Mouse (Mus musculus): ENCODE results near the gene Prkn. TPM values are rescaled to one million over a fixed set of nuclear protein-coding genes. Genes with fewer than 3 reads are reported as not detected.

Gene Prkn
- total and polyA plus RNA-seq, 2 experiments, result 2.5 to 8.9 TPM

DNA sequence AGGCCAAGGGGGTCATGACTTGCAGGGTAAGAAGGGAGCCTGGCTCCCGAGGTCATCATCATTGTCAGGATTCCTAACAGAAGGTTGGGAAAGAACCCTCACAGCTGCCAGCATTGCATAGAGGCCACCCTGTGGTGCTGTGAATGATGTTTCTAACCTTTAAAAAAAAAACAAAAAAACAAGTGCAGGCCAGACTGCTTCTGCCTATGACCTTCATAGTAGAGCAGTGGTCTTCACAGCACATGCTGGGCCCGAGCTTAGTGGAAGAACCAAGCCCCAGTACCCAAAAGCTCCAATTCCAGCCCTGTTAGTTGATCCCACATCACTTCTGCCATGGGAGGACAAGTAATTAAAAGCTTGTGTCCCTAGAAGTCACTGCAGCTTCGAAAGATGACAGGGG is 1061.5 kb downstream of the Prkn start:
- WGBS, result 68% methylated on average over 3 of the region's 3 CpGs
- Histone ChIP-seq H3K9ac (ENCODE audit: low read depth, low read length) (no peak overlapping the region), H3K79me2 (ENCODE audit: control insufficient read depth, insufficient read depth, low read length) (no peaks in the 10 kb centered on the region), H3K4me3 (ENCODE audit: insufficient read depth, low read depth, low read length) (no peak overlapping the region), H3K27me3 (ENCODE audit: control insufficient read depth, insufficient read depth, low read length) (no peaks in the 10 kb centered on the region), H3K4me1 (ENCODE audit: control insufficient read depth, insufficient read depth, low read length) (no peaks in the 10 kb centered on the region), H3K36me3 (ENCODE audit: control insufficient read depth, insufficient read depth, low read length) (no peaks in the 10 kb centered on the region), H3K27ac (replicated peaks; ENCODE audit: insufficient read depth, low read depth, low read length) (no peak overlapping the region)
- TF ChIP-seq POLR2A (IDR thresholded peaks at IDR 0.05; ENCODE audit: extremely low read depth, insufficient read depth, low read length) (no peak), CTCF (IDR thresholded peaks at IDR 0.05; ENCODE audit: low read depth, low read length) (no peak)
- DNase-seq (ENCODE audit: extremely low read depth, low read depth, low spot score), result no peak

DNA sequence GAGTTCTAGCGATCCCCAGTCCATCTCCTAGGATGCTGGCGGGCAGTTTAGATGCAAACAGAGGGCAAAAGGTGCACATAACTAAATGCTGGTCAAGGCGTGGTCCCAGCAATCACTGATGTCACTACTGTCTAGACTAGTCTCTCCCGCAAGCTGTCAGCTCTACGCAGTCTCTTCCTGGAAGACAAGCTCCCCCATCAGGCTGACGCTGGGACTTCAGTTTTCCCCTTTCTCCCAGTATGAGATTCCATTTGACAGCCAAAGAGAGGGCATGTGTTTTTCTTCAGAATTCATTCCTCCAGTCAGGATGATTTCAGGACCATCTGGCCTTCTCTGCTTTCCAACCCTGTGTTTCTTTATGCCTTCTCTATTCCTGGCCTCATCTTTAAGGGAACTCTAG is 1062.8 kb downstream of the Prkn start:
- no peak for TF ChIP-seq CTCF (IDR thresholded peaks at IDR 0.05; ENCODE audit: low read depth, low read length)
- TF ChIP-seq POLR2A (IDR thresholded peaks at IDR 0.05; ENCODE audit: extremely low read depth, insufficient read depth, low read length), result no peak
- H3K27me3 ChIP-seq (ENCODE audit: control insufficient read depth, insufficient read depth, low read length), result no peaks in the 10 kb centered on the region
- WGBS, result 36% methylated on average over 6 of the region's 6 CpGs
- no peaks in the 10 kb centered on the region for H3K79me2 ChIP-seq (ENCODE audit: control insufficient read depth, insufficient read depth, low read length)
- H3K9ac ChIP-seq (ENCODE audit: low read depth, low read length), result no peak overlapping the region
- H3K27ac ChIP-seq (replicated peaks; ENCODE audit: insufficient read depth, low read depth, low read length), result no peak overlapping the region
- DNase-seq (ENCODE audit: extremely low read depth, low read depth, low spot score), result no peak
- no peak overlapping the region for H3K4me3 ChIP-seq (ENCODE audit: insufficient read depth, low read depth, low read length)
- no peaks in the 10 kb centered on the region for H3K4me1 ChIP-seq (ENCODE audit: control insufficient read depth, insufficient read depth, low read length)
- no peaks in the 10 kb centered on the region for H3K36me3 ChIP-seq (ENCODE audit: control insufficient read depth, insufficient read depth, low read length)

DNA sequence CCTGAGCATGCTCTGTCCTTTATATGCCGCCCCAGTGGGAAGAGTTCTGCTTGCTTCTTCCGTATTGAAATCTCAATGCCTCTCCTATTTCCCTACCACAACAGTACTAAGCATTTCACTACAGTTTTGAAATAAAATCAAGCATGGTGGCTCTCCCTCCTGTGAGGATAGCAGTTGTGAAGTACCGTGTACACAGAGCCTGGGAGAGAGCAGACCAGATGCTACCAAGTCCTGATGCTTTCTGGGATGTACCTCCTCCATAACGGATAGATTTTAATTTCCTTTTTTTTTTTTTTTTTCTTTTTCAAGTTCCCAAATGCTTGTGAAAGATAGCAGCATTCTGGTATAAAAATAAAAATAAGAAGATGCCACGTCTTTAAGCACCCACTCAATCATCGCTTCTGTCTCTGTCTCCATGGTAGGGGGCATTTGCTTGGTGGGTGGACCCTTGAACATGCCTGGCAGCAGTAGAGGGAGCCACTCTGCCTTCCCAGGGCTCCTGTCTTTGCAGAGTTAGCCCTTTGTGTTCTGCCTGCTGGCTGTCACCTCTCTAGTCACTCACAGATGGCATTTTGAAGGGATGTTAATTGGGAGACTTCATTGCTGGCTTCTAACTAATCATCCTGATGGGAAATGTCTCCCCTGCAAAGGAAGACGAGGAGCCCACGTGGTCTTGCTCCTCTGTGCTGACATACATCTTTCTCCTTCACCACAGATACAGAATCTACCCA is 1070.6 kb downstream of the Prkn start:
- H3K4me1 ChIP-seq (ENCODE audit: control insufficient read depth, insufficient read depth, low read length), result no peaks in the 10 kb centered on the region
- no peak for DNase-seq (ENCODE audit: extremely low read depth, low read depth, low spot score)
- WGBS, result 70% methylated on average over 8 of the region's 8 CpGs

DNA sequence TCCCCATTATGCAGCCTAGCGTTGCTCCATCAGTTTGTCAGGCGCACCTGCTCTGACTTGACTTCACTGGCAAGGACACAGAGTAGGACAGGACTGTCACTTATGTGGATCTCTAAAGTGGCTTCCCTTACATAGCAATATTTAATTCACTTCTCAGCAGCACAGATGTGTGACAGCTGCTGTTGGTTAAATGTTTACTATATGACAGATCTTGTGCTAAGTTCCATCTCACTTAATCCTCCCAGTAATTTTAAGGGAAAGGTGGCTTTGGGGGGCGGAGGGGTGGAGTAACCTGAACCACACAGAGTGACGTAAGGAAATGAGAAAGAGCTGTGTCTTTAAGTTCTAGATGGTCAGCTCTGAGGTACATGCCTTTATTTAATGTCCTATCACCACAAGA is 1072.0 kb downstream of the Prkn start:
- Histone ChIP-seq H3K36me3 (ENCODE audit: control insufficient read depth, insufficient read depth, low read length) (no peaks in the 10 kb centered on the region), H3K27me3 (ENCODE audit: control insufficient read depth, insufficient read depth, low read length) (peaks cover 4% of the 10 kb centered on the region; the same call in 1 of the 2 replicates), H3K9ac (ENCODE audit: low read depth, low read length) (no peak overlapping the region), H3K4me3 (ENCODE audit: insufficient read depth, low read depth, low read length) (no peak overlapping the region), H3K4me1 (ENCODE audit: control insufficient read depth, insufficient read depth, low read length) (no peaks in the 10 kb centered on the region), H3K79me2 (ENCODE audit: control insufficient read depth, insufficient read depth, low read length) (no peaks in the 10 kb centered on the region), H3K27ac (replicated peaks; ENCODE audit: insufficient read depth, low read depth, low read length) (no peak overlapping the region)
- TF ChIP-seq CTCF (IDR thresholded peaks at IDR 0.05; ENCODE audit: low read depth, low read length) (no peak), POLR2A (IDR thresholded peaks at IDR 0.05; ENCODE audit: extremely low read depth, insufficient read depth, low read length) (no peak)
- WGBS, result 79% methylated on average over 4 of the region's 4 CpGs
- no peak for DNase-seq (ENCODE audit: extremely low read depth, low read depth, low spot score)

More for the DNA sequence above, 1070.6 kb downstream of the Prkn start:
- H3K27ac ChIP-seq (replicated peaks; ENCODE audit: insufficient read depth, low read depth, low read length), result no peak overlapping the region
- TF ChIP-seq POLR2A (IDR thresholded peaks at IDR 0.05; ENCODE audit: extremely low read depth, insufficient read depth, low read length), result no peak
- TF ChIP-seq CTCF (IDR thresholded peaks at IDR 0.05; ENCODE audit: low read depth, low read length), result no peak
- no peak overlapping the region for H3K9ac ChIP-seq (ENCODE audit: low read depth, low read length)
- peaks cover 4% of the 10 kb centered on the region; the same call in 1 of the 2 replicates for H3K27me3 ChIP-seq (ENCODE audit: control insufficient read depth, insufficient read depth, low read length)
- no peaks in the 10 kb centered on the region for H3K79me2 ChIP-seq (ENCODE audit: control insufficient read depth, insufficient read depth, low read length)
- H3K4me3 ChIP-seq (ENCODE audit: insufficient read depth, low read depth, low read length), result no peak overlapping the region
- no peaks in the 10 kb centered on the region for H3K36me3 ChIP-seq (ENCODE audit: control insufficient read depth, insufficient read depth, low read length)

DNA sequence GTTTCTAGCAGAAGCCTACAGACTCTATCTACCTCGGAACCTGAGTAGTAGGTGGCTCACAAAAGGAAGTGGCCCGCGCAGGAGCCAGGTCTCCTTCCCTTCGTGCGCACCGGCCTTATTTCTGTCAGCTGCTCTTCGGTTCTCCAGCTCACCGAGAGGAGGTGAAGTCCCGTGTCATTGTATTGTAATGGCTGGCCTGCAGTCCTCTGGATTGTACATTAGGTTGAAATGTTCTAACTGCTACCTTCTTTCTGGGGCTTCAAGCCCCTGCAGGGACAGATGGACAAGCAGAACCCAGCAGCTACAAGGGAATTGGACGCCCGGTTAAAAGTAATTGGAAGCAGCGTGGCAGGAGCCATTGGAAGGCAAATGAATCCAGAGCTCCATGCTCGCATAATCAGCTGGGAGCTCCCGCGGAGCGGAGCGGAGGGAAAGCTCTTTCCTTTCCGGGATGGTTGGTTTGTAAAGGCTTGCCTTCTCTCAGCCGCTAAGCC is 1072.7 kb downstream of the Prkn start:
- no peaks in the 10 kb centered on the region for H3K36me3 ChIP-seq (ENCODE audit: control insufficient read depth, insufficient read depth, low read length)
- no peaks in the 10 kb centered on the region for H3K4me1 ChIP-seq (ENCODE audit: control insufficient read depth, insufficient read depth, low read length)
- H3K4me3 ChIP-seq (ENCODE audit: insufficient read depth, low read depth, low read length), result no peak overlapping the region
- TF ChIP-seq POLR2A (IDR thresholded peaks at IDR 0.05; ENCODE audit: extremely low read depth, insufficient read depth, low read length), result no peak
- no peak for TF ChIP-seq CTCF (IDR thresholded peaks at IDR 0.05; ENCODE audit: low read depth, low read length)
- H3K79me2 ChIP-seq (ENCODE audit: control insufficient read depth, insufficient read depth, low read length), result no peaks in the 10 kb centered on the region
- peaks cover 4% of the 10 kb centered on the region; the same call in 1 of the 2 replicates for H3K27me3 ChIP-seq (ENCODE audit: control insufficient read depth, insufficient read depth, low read length)
- H3K9ac ChIP-seq (ENCODE audit: low read depth, low read length), result no peak overlapping the region
- 2% methylated on average over 19 of the region's 19 CpGs for WGBS
- no peak for DNase-seq (ENCODE audit: extremely low read depth, low read depth, low spot score)
- H3K27ac ChIP-seq (replicated peaks; ENCODE audit: insufficient read depth, low read depth, low read length), result no peak overlapping the region

DNA sequence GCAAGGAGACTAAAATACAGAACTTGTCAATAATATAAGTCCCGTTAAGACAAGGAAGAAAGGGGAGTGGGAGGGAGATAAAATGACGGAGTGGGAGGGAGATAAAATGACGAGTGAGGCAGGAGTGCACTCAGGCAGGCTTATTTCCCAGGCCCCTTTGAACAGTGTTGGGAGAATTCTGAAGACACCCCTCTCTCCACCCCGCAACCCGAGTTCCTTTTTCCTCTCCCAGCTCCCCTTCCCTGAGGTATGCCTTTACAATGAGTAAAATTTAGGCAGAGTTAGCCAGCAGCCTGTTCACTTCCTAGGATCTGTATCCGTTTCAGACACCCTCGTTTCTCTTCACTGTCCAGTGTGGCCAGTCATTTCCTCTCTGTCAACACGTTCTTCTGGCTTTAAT is 1073.4 kb downstream of the Prkn start:
- no peak overlapping the region for H3K27ac ChIP-seq (replicated peaks; ENCODE audit: insufficient read depth, low read depth, low read length)
- no peaks in the 10 kb centered on the region for H3K4me1 ChIP-seq (ENCODE audit: control insufficient read depth, insufficient read depth, low read length)
- no peaks in the 10 kb centered on the region for H3K36me3 ChIP-seq (ENCODE audit: control insufficient read depth, insufficient read depth, low read length)
- peaks cover 4% of the 10 kb centered on the region; the same call in 1 of the 2 replicates for H3K27me3 ChIP-seq (ENCODE audit: control insufficient read depth, insufficient read depth, low read length)
- 32% methylated on average over 8 of the region's 8 CpGs for WGBS
- no peak overlapping the region for H3K9ac ChIP-seq (ENCODE audit: low read depth, low read length)
- no peak for TF ChIP-seq POLR2A (IDR thresholded peaks at IDR 0.05; ENCODE audit: extremely low read depth, insufficient read depth, low read length)
- no peak for TF ChIP-seq CTCF (IDR thresholded peaks at IDR 0.05; ENCODE audit: low read depth, low read length)
- no peak overlapping the region for H3K4me3 ChIP-seq (ENCODE audit: insufficient read depth, low read depth, low read length)
- DNase-seq (ENCODE audit: extremely low read depth, low read depth, low spot score), result no peak
- H3K79me2 ChIP-seq (ENCODE audit: control insufficient read depth, insufficient read depth, low read length), result no peaks in the 10 kb centered on the region

All from liver, adult 2 months (tissue).